Mouse (Mus musculus): ENCODE data around the gene Rbm33. TPM values are rescaled to one million over a fixed set of nuclear protein-coding genes. Genes with fewer than 3 reads are reported as not detected.
A peak's percentile ranks its signal among the peaks of the same experiment; 100 is the strongest.

Rbm33 gene
- polyA plus RNA-seq, 1 experiment, result 22.9 TPM

- DNase-seq (ENCODE audit: low spot score), result peak; percentile 24
These were observed 146.0 kb downstream of the Rbm33 start for GRCm38 (mm10) chr5:28462741-28463590.

- peak; percentile 22 for DNase-seq (ENCODE audit: low spot score)
These were observed 146.7 kb downstream of the Rbm33 start for GRCm38 (mm10) chr5:28463656-28464055.

DNA sequence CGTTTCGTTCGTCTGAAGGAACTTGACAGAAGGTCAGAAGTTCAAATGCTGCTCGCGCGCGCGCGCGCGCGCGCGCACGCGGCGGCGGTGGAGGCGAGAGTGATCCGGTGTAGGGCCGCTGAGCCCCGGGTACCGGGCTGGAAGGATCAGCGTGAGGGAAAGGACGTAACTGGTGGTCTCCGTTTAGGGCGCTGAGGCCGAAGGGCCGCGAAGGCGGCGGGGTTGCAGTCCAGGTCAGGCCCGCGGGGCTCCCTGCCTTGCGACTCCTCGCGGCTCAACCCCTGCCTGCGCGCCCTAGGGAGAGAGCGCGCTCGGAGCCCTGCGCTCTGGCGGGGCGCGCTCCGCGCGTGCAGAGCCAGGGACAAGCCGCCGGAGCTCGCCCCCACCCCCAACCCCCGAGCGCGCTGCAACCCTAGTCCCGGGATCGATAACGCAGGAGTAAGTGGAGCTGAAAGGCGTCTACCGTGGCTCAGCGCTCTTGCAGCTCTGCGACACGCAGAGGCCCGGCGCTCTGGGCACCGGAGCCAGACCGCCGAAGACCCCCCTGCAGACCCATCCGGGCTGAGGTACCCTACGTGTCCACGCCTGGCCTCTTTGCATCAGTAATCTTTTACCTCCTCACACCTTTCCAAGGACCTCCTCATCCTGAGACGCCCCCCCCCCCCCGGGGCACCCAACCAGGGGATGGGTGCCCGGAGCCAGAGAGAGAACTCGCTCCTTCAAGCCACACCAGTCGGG lies 147.6 kb downstream of the Rbm33 start:
- DNase-seq (ENCODE audit: low spot score), result peak; percentile 36

DNA sequence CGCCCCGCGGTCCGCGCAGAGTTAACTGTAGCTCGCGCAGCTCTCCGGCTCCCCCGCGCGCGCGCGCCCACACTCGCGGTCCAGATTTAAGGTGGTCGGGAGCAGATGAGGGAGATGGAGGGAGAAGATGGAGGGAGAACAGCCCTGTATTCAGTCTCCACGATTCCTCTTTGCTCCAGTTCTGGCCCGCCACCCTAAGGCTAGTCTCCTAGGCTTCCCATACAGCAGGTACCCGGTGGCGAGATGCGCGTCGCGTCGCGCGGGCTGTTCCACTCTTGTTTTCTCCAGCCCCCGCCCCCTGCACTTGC lies 148.1 kb downstream of the Rbm33 start:
- peak; percentile 37 for DNase-seq (ENCODE audit: low spot score)

- DNase-seq (ENCODE audit: low spot score), result no peak
These were observed 148.6 kb downstream of the Rbm33 start for GRCm38 (mm10) chr5:28465526-28465925.

GRCm38 (mm10) chr5:28466351-28466750 lies 149.4 kb downstream of the Rbm33 start:
- DNase-seq (ENCODE audit: low spot score), result no peak

- DNase-seq (ENCODE audit: low spot score), result peak; percentile 45
These were observed 149.9 kb downstream of the Rbm33 start, which contains the start of gene Shh for GRCm38 (mm10) chr5:28466760-28467306. Gene Shh (minus strand): TSS chr5:28467256.

Other genes starting within 250 kb of the Rbm33 start
- 38.1 and 51.8 TPM in 2 replicates for gene Insig1, start 245.8 kb upstream of the Rbm33 start, polyA plus RNA-seq (2012; rRNA removed)
- not detected in 2 replicates for gene En2, start 151.4 kb upstream of the Rbm33 start, polyA plus RNA-seq (2012; rRNA removed)
- 0.03 TPM in 1 of 2 replicates, not detected in the other for gene Cnpy1, start 71.3 kb upstream of the Rbm33 start, polyA plus RNA-seq (2012; rRNA removed)
- gene Shh, start 150.1 kb downstream of the Rbm33 start, polyA plus RNA-seq (2012; rRNA removed), result 68.3 and 70.7 TPM in 2 replicates

Measured in urinary bladder, adult 2 months (tissue).